Mouse (Mus musculus): ENCODE results near the gene Anxa6. TPM values are rescaled to one million over a fixed set of nuclear protein-coding genes. Genes with fewer than 3 reads are reported as not detected.

The Anxa6 gene
- total and polyA plus RNA-seq, 3 experiments: 115 to 168 (median 162) TPM

DNA sequence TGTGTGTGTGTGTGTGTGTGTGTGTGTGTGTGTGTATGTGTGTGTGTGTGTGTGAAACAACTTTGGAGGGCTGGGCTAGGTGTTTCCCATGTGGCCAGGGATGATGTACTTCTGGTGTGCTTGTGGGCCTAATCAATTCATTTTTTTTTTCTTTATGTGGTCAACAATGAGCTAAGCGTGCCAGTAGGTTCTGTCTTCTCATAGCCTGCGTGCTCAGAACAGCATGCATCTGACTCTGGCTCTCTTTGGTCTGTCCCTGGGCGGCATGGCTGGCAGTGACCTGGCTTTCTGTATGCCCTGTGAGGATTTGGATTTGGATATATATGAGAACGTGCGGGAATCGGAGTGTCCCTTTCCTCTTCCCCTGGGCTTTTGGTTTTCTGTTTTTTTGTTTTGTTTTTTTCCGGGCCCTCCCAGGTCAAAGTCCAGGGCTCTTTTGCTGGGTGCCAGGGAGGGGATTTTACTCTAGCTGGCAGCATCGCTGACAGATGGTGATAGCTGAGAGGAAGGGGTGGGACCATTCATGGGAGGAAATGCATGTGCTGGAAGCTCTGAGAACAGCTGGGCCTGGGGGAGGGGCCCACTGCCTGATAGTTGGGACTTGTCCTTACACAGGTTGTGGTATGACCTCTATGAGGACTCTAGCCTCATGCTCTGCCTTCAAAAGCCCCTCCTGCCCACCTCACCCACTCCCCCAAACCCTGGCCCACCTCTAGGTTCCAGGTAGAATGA lies 59.6 kb downstream of the Anxa6 start:
- H3K27ac ChIP-seq (ENCODE audit: insufficient read depth, low read depth): peak overlapping the region; percentile 85
- DNase-seq (ENCODE audit: extremely low read depth): peak; percentile 95
- dilution Hi-C loops (cut with MboI; ENCODE audit: extremely low pct_ligation_motif_present, extremely low pct_unique_long_range_greater_than_20kb, low sequenced_read_pairs): no loop called here

GRCm38 (mm10) chr11:54972789-54973188 lies 60.5 kb downstream of the Anxa6 start:
- Histone ChIP-seq H3K36me3 (replicated peaks in 1 of 2; ENCODE audit: control insufficient read depth in 1 of 2, insufficient read depth in 1 of 2, low read length in 1 of 2) (peaks cover 2 to 9% of the 10 kb centered on the region in 2 experiments), H3K4me3 (replicated peaks in 1 of 3; ENCODE audit: low read depth in 2 of 3, low read length in 2 of 3, poor library complexity in 1 of 3) (peak overlapping the region; percentile 12 to 45 (median 32)), H3K9me3 (replicated peaks; ENCODE audit: low read length) (peaks cover 10% of the 10 kb centered on the region), H3K27ac (ENCODE audit: insufficient read depth, low read depth) (peak overlapping the region; percentile 85), H3K27me3 (replicated peaks) (no peaks in the 10 kb centered on the region), H3K9ac (ENCODE audit: insufficient read depth, low read depth) (peak overlapping the region; percentile 66), H3K4me2 (ENCODE audit: insufficient read depth, low read depth, poor library complexity, severe bottlenecking) (peak overlapping the region; percentile 97), H3K4me1 (ENCODE audit: control insufficient read depth in 1 of 2, insufficient read depth in 2 of 2) (peaks cover 16 to 65% of the 10 kb centered on the region in 2 experiments), H3K79me2 (replicated peaks; ENCODE audit: control insufficient read depth, extremely low read depth, insufficient read depth, poor library complexity, severe bottlenecking) (no peaks in the 10 kb centered on the region)
- in situ Hi-C loops (cut with MboI; ENCODE audit: low pct_ligation_motif_present, low pct_unique_long_range_greater_than_20kb, low sequenced_read_pairs) (no loop called here), dilution Hi-C loops (cut with MboI; ENCODE audit: extremely low pct_ligation_motif_present, extremely low pct_unique_long_range_greater_than_20kb, low sequenced_read_pairs) (no loop called here)
- DNase-seq (ENCODE audit: extremely low read depth): no peak
- no peak for TF ChIP-seq EP300 (IDR thresholded peaks at IDR 0.05; ENCODE audit: low read length)
- TF ChIP-seq USF2 (conservative IDR thresholded peaks at IDR 0.05; ENCODE audit: low read depth, low read length): no peak
- TF ChIP-seq ZC3H11A (IDR thresholded peaks at IDR 0.05; ENCODE audit: low read depth, low read length): no peak
- TF ChIP-seq BHLHE40 (IDR thresholded peaks at IDR 0.05; ENCODE audit: low read depth, low read length): no peak
- TF ChIP-seq JUN (IDR thresholded peaks at IDR 0.05; ENCODE audit: insufficient read depth, low read depth, low read length): no peak
- TF ChIP-seq PAX5 (IDR thresholded peaks at IDR 0.05; ENCODE audit: low read length): no peak
- no peak for TF ChIP-seq MAX (IDR thresholded peaks at IDR 0.05; ENCODE audit: low read length)
- no peak for TF ChIP-seq SIN3A (IDR thresholded peaks at IDR 0.05; ENCODE audit: low read length)
- TF ChIP-seq MXI1 (IDR thresholded peaks at IDR 0.05; ENCODE audit: low read depth, low read length): no peak; the same call in 1 of the 2 replicates
- TF ChIP-seq MEF2A (IDR thresholded peaks at IDR 0.05; ENCODE audit: borderline replicate concordance, low read depth, low read length): no peak
- TF ChIP-seq MAFK (IDR thresholded peaks at IDR 0.05; ENCODE audit: insufficient replicate concordance, low read length): 0 out of 2 replicates have a peak, but pooled peaks have one; percentile 28
- TF ChIP-seq CHD1 (IDR thresholded peaks at IDR 0.05; ENCODE audit: low read depth, low read length): peak; percentile 77; the same call in 1 of the 2 replicates
- no peak for TF ChIP-seq GABPA (IDR thresholded peaks at IDR 0.05; ENCODE audit: insufficient replicate concordance, low read depth, low read length)
- no peak for TF ChIP-seq TCF12 (IDR thresholded peaks at IDR 0.05; ENCODE audit: low read depth, low read length)
- peak; percentile 26; the same call in 1 of the 2 replicates for TF ChIP-seq MAZ (IDR thresholded peaks at IDR 0.05; ENCODE audit: low read depth, low read length)

More for the DNA sequence above, 59.6 kb downstream of the Anxa6 start:
- TF ChIP-seq CTCF (conservative IDR thresholded peaks at IDR 0.05 in 1 of 2, IDR thresholded peaks at IDR 0.05 in 1 of 2; ENCODE audit: low read depth in 2 of 2, low read length in 2 of 2) (no peak), ZNF384 (IDR thresholded peaks at IDR 0.05; ENCODE audit: low read depth, low read length) (peak; percentile 81), MAFK (IDR thresholded peaks at IDR 0.05; ENCODE audit: insufficient replicate concordance, low read length) (0 out of 2 replicates have a peak, but pooled peaks have one; percentile 33), NELFE (IDR thresholded peaks at IDR 0.05; ENCODE audit: low read depth, low read length) (peak; percentile 76), ELF1 (IDR thresholded peaks at IDR 0.05; ENCODE audit: low read depth, low read length) (peak; percentile 73; the same call in 1 of the 2 replicates), MAX (IDR thresholded peaks at IDR 0.05; ENCODE audit: low read length) (peak; percentile 95), RCOR1 (conservative IDR thresholded peaks at IDR 0.05; ENCODE audit: low read depth, low read length) (peak; percentile 83; the same call in 1 of the 2 replicates), USF2 (conservative IDR thresholded peaks at IDR 0.05; ENCODE audit: low read depth, low read length) (no peak), BHLHE40 (IDR thresholded peaks at IDR 0.05; ENCODE audit: low read depth, low read length) (peak; percentile 95), ZKSCAN1 (IDR thresholded peaks at IDR 0.05; ENCODE audit: borderline replicate concordance, low read depth, low read length) (no peak), IRF4 (IDR thresholded peaks at IDR 0.05; ENCODE audit: low read depth, low read length) (peak; percentile 82; the same call in 1 of the 2 replicates), ETS1 (conservative IDR thresholded peaks at IDR 0.05; ENCODE audit: low read depth, low read length) (peak; percentile 97), MYC (IDR thresholded peaks at IDR 0.05; ENCODE audit: low read depth, low read length) (peak; percentile 94), CHD1 (IDR thresholded peaks at IDR 0.05; ENCODE audit: low read depth, low read length) (no peak), UBTF (IDR thresholded peaks at IDR 0.05; ENCODE audit: low read depth, low read length) (no peak), KAT2A (IDR thresholded peaks at IDR 0.05; ENCODE audit: insufficient replicate concordance, low read length) (0 out of 2 replicates have a peak, but pooled peaks have one; percentile 57), ZMIZ1 (IDR thresholded peaks at IDR 0.05; ENCODE audit: low read depth, low read length) (peak; percentile 63), PAX5 (IDR thresholded peaks at IDR 0.05; ENCODE audit: low read length) (no peak), GABPA (IDR thresholded peaks at IDR 0.05; ENCODE audit: insufficient replicate concordance, low read depth, low read length) (no peak), POLR2A (IDR thresholded peaks at IDR 0.05; ENCODE audit: low read depth, low read length) (peak; percentile 55; the same call in 1 of the 2 replicates), HCFC1 (IDR thresholded peaks at IDR 0.05; ENCODE audit: low read depth, low read length) (peak; percentile 65), E2F4 (IDR thresholded peaks at IDR 0.05; ENCODE audit: insufficient replicate concordance, low read depth, low read length) (no peak), USF1 (IDR thresholded peaks at IDR 0.05; ENCODE audit: low read depth, low read length) (no peak), MEF2A (IDR thresholded peaks at IDR 0.05; ENCODE audit: borderline replicate concordance, low read depth, low read length) (no peak; the same call in none of the 2 replicates), NRF1 (IDR thresholded peaks at IDR 0.05; ENCODE audit: low read depth, low read length) (0 out of 2 replicates have a peak, but pooled peaks have one; percentile 42), CHD2 (IDR thresholded peaks at IDR 0.05; ENCODE audit: low read length) (peak; percentile 94), EP300 (IDR thresholded peaks at IDR 0.05; ENCODE audit: low read length) (peak; percentile 82), SMC3 (IDR thresholded peaks at IDR 0.05; ENCODE audit: low read depth, low read length) (peak; percentile 8; the same call in 1 of the 2 replicates), MAZ (IDR thresholded peaks at IDR 0.05; ENCODE audit: low read depth, low read length) (peak; percentile 76), TCF12 (IDR thresholded peaks at IDR 0.05; ENCODE audit: low read depth, low read length) (peak; percentile 97), TBP (conservative IDR thresholded peaks at IDR 0.05; ENCODE audit: low read depth, low read length) (peak; percentile 83), SIN3A (IDR thresholded peaks at IDR 0.05; ENCODE audit: low read length) (peak; percentile 99), JUND (conservative IDR thresholded peaks at IDR 0.05; ENCODE audit: low read depth, low read length) (0 out of 2 replicates have a peak, but pooled peaks have one; percentile 20), POLR2AphosphoS2 (IDR thresholded peaks at IDR 0.05; ENCODE audit: low read depth, low read length) (peak; percentile 55), RAD21 (IDR thresholded peaks at IDR 0.05; ENCODE audit: low read depth, low read length) (no peak), JUN (IDR thresholded peaks at IDR 0.05; ENCODE audit: insufficient read depth, low read depth, low read length) (no peak), ZC3H11A (IDR thresholded peaks at IDR 0.05; ENCODE audit: low read depth, low read length) (no peak), MXI1 (IDR thresholded peaks at IDR 0.05; ENCODE audit: low read depth, low read length) (peak; percentile 93)
- H3K79me2 ChIP-seq (replicated peaks; ENCODE audit: control insufficient read depth, extremely low read depth, insufficient read depth, poor library complexity, severe bottlenecking): no peaks in the 10 kb centered on the region
- peaks cover 10% of the 10 kb centered on the region for H3K9me3 ChIP-seq (replicated peaks; ENCODE audit: low read length)
- peaks cover 6 to 17% of the 10 kb centered on the region in 2 experiments for H3K36me3 ChIP-seq (replicated peaks in 1 of 2; ENCODE audit: control insufficient read depth in 1 of 2, insufficient read depth in 1 of 2, low read length in 1 of 2)
- peak overlapping the region; percentile 66 for H3K9ac ChIP-seq (ENCODE audit: insufficient read depth, low read depth)
- no peaks in the 10 kb centered on the region for H3K27me3 ChIP-seq (replicated peaks)
- H3K4me3 ChIP-seq (replicated peaks in 1 of 3; ENCODE audit: low read depth in 2 of 3, low read length in 2 of 3, poor library complexity in 1 of 3): peak overlapping the region in 2 of 3 experiments; percentile 12 to 32
- peak overlapping the region; percentile 97 for H3K4me2 ChIP-seq (ENCODE audit: insufficient read depth, low read depth, poor library complexity, severe bottlenecking)
- peaks cover 16 to 61% of the 10 kb centered on the region in 2 experiments for H3K4me1 ChIP-seq (ENCODE audit: control insufficient read depth in 1 of 2, insufficient read depth in 2 of 2)
- in situ Hi-C loops (cut with MboI; ENCODE audit: low pct_ligation_motif_present, low pct_unique_long_range_greater_than_20kb, low sequenced_read_pairs): no loop called here

All from CH12.LX (cell line).